Mouse (Mus musculus): Measurements from ENCODE around the gene Islr2. TPM values are rescaled to one million over a fixed set of nuclear protein-coding genes. Genes with fewer than 3 reads are reported as not detected.

The Islr2 gene
- polyA plus RNA-seq, 1 experiment: 0.90 TPM

- no peaks in the 10 kb centered on the region for H3K4me1 ChIP-seq (ENCODE audit: control insufficient read depth, insufficient read depth, low read length)
- TF ChIP-seq POLR2A (IDR thresholded peaks at IDR 0.05; ENCODE audit: borderline replicate concordance, extremely low read depth, low read depth, low read length) (no peak), CTCF (IDR thresholded peaks at IDR 0.05; ENCODE audit: insufficient read depth, low read length) (no peak)
- peak overlapping the region; percentile 44 for H3K4me3 ChIP-seq (replicated peaks; ENCODE audit: extremely low read depth, low read depth, low read length)
- DNase-seq: no peak
- WGBS: 36% methylated on average over 7 of the region's 7 CpGs
Observed at GRCm38 (mm10) chr9:58158541-58159311, 45.4 kb downstream of the Islr2 start.

GRCm38 (mm10) chr9:58157838-58158237 lies 46.3 kb downstream of the Islr2 start:
- DNase-seq: no peak
- no peak for TF ChIP-seq CTCF (IDR thresholded peaks at IDR 0.05; ENCODE audit: insufficient read depth, low read length)
- TF ChIP-seq POLR2A (IDR thresholded peaks at IDR 0.05; ENCODE audit: borderline replicate concordance, extremely low read depth, low read depth, low read length): no peak
- 58% methylated on average over 13 of the region's 13 CpGs for WGBS
- Histone ChIP-seq H3K4me1 (ENCODE audit: control insufficient read depth, insufficient read depth, low read length) (no peaks in the 10 kb centered on the region), H3K4me3 (replicated peaks; ENCODE audit: extremely low read depth, low read depth, low read length) (no peak overlapping the region)

- 85% methylated on average over 22 of the region's 22 CpGs for WGBS
- Histone ChIP-seq H3K4me3 (replicated peaks; ENCODE audit: extremely low read depth, low read depth, low read length) (no peak overlapping the region), H3K4me1 (ENCODE audit: control insufficient read depth, insufficient read depth, low read length) (no peaks in the 10 kb centered on the region)
Observed at GRCm38 (mm10) chr9:58156819-58157560, 47.1 kb downstream of the Islr2 start.

GRCm38 (mm10) chr9:58155366-58155765 lies 48.8 kb downstream of the Islr2 start:
- no peak for DNase-seq
- 56% methylated on average over 3 of the region's 3 CpGs for whole genome bisulfite sequencing
- no peak for TF ChIP-seq POLR2A (IDR thresholded peaks at IDR 0.05; ENCODE audit: borderline replicate concordance, extremely low read depth, low read depth, low read length)
- TF ChIP-seq CTCF (IDR thresholded peaks at IDR 0.05; ENCODE audit: insufficient read depth, low read length): no peak
- no peak overlapping the region for H3K4me3 ChIP-seq (replicated peaks; ENCODE audit: extremely low read depth, low read depth, low read length)
- H3K4me1 ChIP-seq (ENCODE audit: control insufficient read depth, insufficient read depth, low read length): no peaks in the 10 kb centered on the region

More at GRCm38 (mm10) chr9:58156819-58157560, 47.1 kb downstream of the Islr2 start:
- DNase-seq: no peak
- TF ChIP-seq POLR2A (IDR thresholded peaks at IDR 0.05; ENCODE audit: borderline replicate concordance, extremely low read depth, low read depth, low read length) (no peak), CTCF (IDR thresholded peaks at IDR 0.05; ENCODE audit: insufficient read depth, low read length) (no peak)

GRCm38 (mm10) chr9:58153095-58153494 lies 51.0 kb downstream of the Islr2 start:
- no peak overlapping the region for H3K4me3 ChIP-seq (replicated peaks; ENCODE audit: extremely low read depth, low read depth, low read length)
- 77% methylated on average over 3 of the region's 3 CpGs for WGBS
- no peaks in the 10 kb centered on the region for H3K4me1 ChIP-seq (ENCODE audit: control insufficient read depth, insufficient read depth, low read length)
- TF ChIP-seq CTCF (IDR thresholded peaks at IDR 0.05; ENCODE audit: insufficient read depth, low read length) (no peak), POLR2A (IDR thresholded peaks at IDR 0.05; ENCODE audit: borderline replicate concordance, extremely low read depth, low read depth, low read length) (no peak)
- DNase-seq: no peak

GRCm38 (mm10) chr9:58150733-58151361 lies 53.3 kb downstream of the Islr2 start:
- H3K4me3 ChIP-seq (replicated peaks; ENCODE audit: extremely low read depth, low read depth, low read length): no peak overlapping the region
- DNase-seq: peak; percentile 17

GRCm38 (mm10) chr9:58148806-58149205 lies 55.3 kb downstream of the Islr2 start:
- DNase-seq: no peak
- WGBS: 63% methylated on average over 2 of the region's 2 CpGs
- TF ChIP-seq POLR2A (IDR thresholded peaks at IDR 0.05; ENCODE audit: borderline replicate concordance, extremely low read depth, low read depth, low read length) (no peak), CTCF (IDR thresholded peaks at IDR 0.05; ENCODE audit: insufficient read depth, low read length) (no peak)
- no peak overlapping the region for H3K4me3 ChIP-seq (replicated peaks; ENCODE audit: extremely low read depth, low read depth, low read length)
- no peaks in the 10 kb centered on the region for H3K4me1 ChIP-seq (ENCODE audit: control insufficient read depth, insufficient read depth, low read length)

More at GRCm38 (mm10) chr9:58150733-58151361, 53.3 kb downstream of the Islr2 start:
- TF ChIP-seq POLR2A (IDR thresholded peaks at IDR 0.05; ENCODE audit: borderline replicate concordance, extremely low read depth, low read depth, low read length) (no peak), CTCF (IDR thresholded peaks at IDR 0.05; ENCODE audit: insufficient read depth, low read length) (peak; percentile 39)
- WGBS: 73% methylated on average over 4 of the region's 4 CpGs
- H3K4me1 ChIP-seq (ENCODE audit: control insufficient read depth, insufficient read depth, low read length): no peaks in the 10 kb centered on the region

Other genes starting within 250 kb of the Islr2 start
- gene Cyp11a1, start 197.9 kb downstream of the Islr2 start, polyA plus RNA-seq (2012; rRNA removed): 0.15 and 0.28 TPM in 2 replicates
- gene Stra6, start 140.5 kb downstream of the Islr2 start, polyA plus RNA-seq (2012; rRNA removed): 0.65 and 0.68 TPM in 2 replicates
- 7.8 and 8.5 TPM in 2 replicates for gene Ccdc33, start 85.5 kb downstream of the Islr2 start, polyA plus RNA-seq (2012; rRNA removed)
- gene Islr, start within 50 bp of the Islr2 start, polyA plus RNA-seq (2012; rRNA removed): 62.6 and 74.0 TPM in 2 replicates
- gene Pml, start 45.5 kb upstream of the Islr2 start, polyA plus RNA-seq (2012; rRNA removed): 24.0 and 29.6 TPM in 2 replicates
- gene Stoml1, start 48.8 kb upstream of the Islr2 start, polyA plus RNA-seq (2012; rRNA removed): 38.8 and 52.2 TPM in 2 replicates
- 231 and 235 TPM in 2 replicates for gene Loxl1, start 108.9 kb upstream of the Islr2 start, polyA plus RNA-seq (2012; rRNA removed)
- gene Tbc1d21, start 166.1 kb upstream of the Islr2 start, polyA plus RNA-seq (2012; rRNA removed): not detected in 2 replicates

Data from lung, adult 2 months (tissue).